In the genomic region with DNA sequence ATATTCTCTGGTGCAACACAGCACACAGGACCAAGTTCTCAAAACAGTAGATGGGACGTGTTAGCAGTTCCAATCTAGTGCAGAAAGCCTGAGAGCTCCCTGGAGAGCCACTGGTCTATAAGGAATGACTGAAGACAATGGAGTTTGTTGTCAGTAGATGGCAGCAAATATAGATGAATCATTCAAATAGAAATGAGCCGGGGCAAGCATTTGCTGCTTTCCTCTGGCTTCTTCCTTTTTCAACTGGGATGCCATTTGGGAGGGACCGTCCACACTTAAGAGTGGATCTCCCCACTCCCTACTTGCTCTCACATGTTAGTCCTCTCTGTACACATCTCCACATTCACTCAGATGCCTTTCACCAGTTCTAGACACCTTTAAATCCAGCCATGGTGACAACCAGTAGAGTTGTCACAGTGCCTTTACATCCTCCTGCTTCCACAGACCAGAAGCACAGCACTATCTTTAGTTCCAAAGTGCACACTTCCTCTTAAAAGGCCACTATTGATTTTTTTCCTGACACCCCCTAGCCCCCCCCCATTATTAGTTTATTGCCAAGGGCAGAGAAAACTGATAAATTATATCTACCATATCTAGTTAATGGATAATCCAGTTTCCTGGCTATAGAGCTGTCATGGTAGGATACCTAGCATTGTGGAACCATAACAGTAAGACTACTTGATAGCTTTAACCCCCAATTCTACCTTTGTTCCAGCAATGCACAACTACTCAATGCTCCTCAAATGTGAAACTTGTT, we compare ENCODE assay signal across 8 mouse cellular contexts.
DNase-seq lines count a peak whose midpoint lies in the region; ATAC-seq and TF ChIP-seq lines count a peak whose summit lies in the region.
"Had no signal": no experiment of that assay in that cellular context is flagged by ENCODE, and none has a peak within 500 bp of the region (broad histone marks: within the 10 kb centered on the region; RNA-seq: fewer than 3 reads in every experiment).

No protein-coding gene starts in this region.

- peak; percentile 39 for DNase-seq in layer of hippocampus, adult 11-12 months (ENCODE audit: low spot score)
- DNase-seq in layer of hippocampus, adult 8-10 months (ENCODE audit: low spot score in 2 of 2) = no peak
- peak; percentile 47 for DNase-seq in Muller cell, postnatal 12 days (ENCODE audit: inconsistent ontology term)
- peak; percentile 23 to 34 for DNase-seq in cerebellum, postnatal 25 days
- DNase-seq in layer of hippocampus, adult 2 months (ENCODE audit: low spot score in 2 of 2) = peak in 1 of 2 experiments; percentile 22
- DNase-seq in testis, postnatal 14 days (ENCODE audit: low spot score) = no peak

- H3K27me3 ChIP-seq in forebrain, embryonic 16.5 days (replicated peaks; ENCODE audit: control insufficient read depth, insufficient read depth, low read length) = no peaks in the 10 kb centered on the region
- H3K27me3 ChIP-seq: embryonic facial prominence, embryonic 12.5 days had no signal

- peak; percentile 75 for TF ChIP-seq CTCF in layer of hippocampus, adult 2 months (conservative IDR thresholded peaks at IDR 0.05)

- no peaks in the 10 kb centered on the region for H3K9me3 ChIP-seq in forebrain, embryonic 16.5 days (ENCODE audit: control insufficient read depth, low read length)
- H3K9me3 ChIP-seq: embryonic facial prominence, embryonic 12.5 days had no signal

- WGBS in forebrain, embryonic 16.5 days = 61% methylated on average over 3 of the region's 3 CpGs

- H3K4me1 ChIP-seq in forebrain, embryonic 16.5 days (replicated peaks; ENCODE audit: control insufficient read depth, insufficient read depth, low read length) = no peaks in the 10 kb centered on the region; the same call in 1 of the 2 replicates
- H3K4me1 ChIP-seq: embryonic facial prominence, embryonic 12.5 days had no signal

- H3K4me3 ChIP-seq in layer of hippocampus, adult 2 months = no peak overlapping the region
- H3K4me3 ChIP-seq in forebrain, embryonic 16.5 days (replicated peaks; ENCODE audit: low read length) = no peak overlapping the region
- H3K4me3 ChIP-seq: embryonic facial prominence, embryonic 12.5 days had no signal

- H3K27ac ChIP-seq in layer of hippocampus, adult 2 months = no peak overlapping the region
- H3K27ac ChIP-seq in forebrain, embryonic 16.5 days (ENCODE audit: low read length) = no peak overlapping the region
- H3K27ac ChIP-seq: embryonic facial prominence, embryonic 12.5 days had no signal

- no peak overlapping the region for H3K9ac ChIP-seq in forebrain, embryonic 16.5 days (replicated peaks; ENCODE audit: low read depth, low read length)
- H3K9ac ChIP-seq: embryonic facial prominence, embryonic 12.5 days had no signal

- H3K36me3 ChIP-seq in forebrain, embryonic 16.5 days (ENCODE audit: control insufficient read depth, insufficient read depth) = no peaks in the 10 kb centered on the region
- H3K36me3 ChIP-seq: embryonic facial prominence, embryonic 12.5 days had no signal

- ATAC-seq in forebrain, embryonic 16.5 days = no peak

- no peak overlapping the region for H3K4me2 ChIP-seq in forebrain, embryonic 16.5 days (ENCODE audit: low read length)
- H3K4me2 ChIP-seq: embryonic facial prominence, embryonic 12.5 days had no signal

Comparison
In these comparisons a context has a peak if more than half of its experiments do, and no peak if none do; other contexts are left out.
1. DNase-seq: peak in layer of hippocampus, adult 11-12 months (single experiment), Muller cell, postnatal 12 days (single experiment) and cerebellum, postnatal 25 days (2 of 2); none in layer of hippocampus, adult 8-10 months (0 of 2) and testis, postnatal 14 days (single experiment).